Mouse (Mus musculus) forebrain, embryonic 16.5 days (tissue): ENCODE data around the gene Dyrk2. TPM values are rescaled to one million over a fixed set of nuclear protein-coding genes. Genes with fewer than 3 reads are reported as not detected.

Experiments
- ATAC-seq: fragments of 200-750 bp; cut with Nextera tagmentation; 2 replicates; pipeline ENCODE4 v1.8.0; 2017; ENCODE audit warnings: mild to moderate bottlenecking, moderate library complexity
- H3K27ac ChIP-seq: fragments of 300-500 bp; sonication (generic); 2 replicates; pipeline ENCODE4 v1.5.1; 2014; ENCODE audit warnings: low read length, control low read depth
- H3K27me3 ChIP-seq: fragments of 300-500 bp; sonication (generic); replicated peaks from 2 replicates; pipeline ENCODE4 v1.6.1; 2014; ENCODE audit warnings: low read length; ENCODE audit not compliant: control insufficient read depth, insufficient read depth
- H3K36me3 ChIP-seq: fragments of 300-500 bp; sonication (generic); 2 replicates; pipeline ENCODE4 v1.6.1; 2014; ENCODE audit not compliant: control insufficient read depth, insufficient read depth
- H3K4me1 ChIP-seq: fragments of 300-500 bp; sonication (generic); replicated peaks from 2 replicates; pipeline ENCODE4 v1.6.1; 2014; ENCODE audit warnings: low read length; ENCODE audit not compliant: control insufficient read depth, insufficient read depth
- H3K4me2 ChIP-seq: fragments of 300-500 bp; sonication (generic); 2 replicates; pipeline ENCODE4 v1.6.1; 2014; ENCODE audit warnings: mild to moderate bottlenecking, low read length, control low read depth
- H3K4me3 ChIP-seq: fragments of 300-500 bp; sonication (generic); replicated peaks from 2 replicates; pipeline ENCODE4 v1.5.1; 2014; ENCODE audit warnings: mild to moderate bottlenecking, low read length, control low read depth
- H3K9ac ChIP-seq: fragments of 300-500 bp; sonication (generic); replicated peaks from 2 replicates; pipeline ENCODE4 v1.6.1; 2014; ENCODE audit warnings: low read depth, low read length, control low read depth
- H3K9me3 ChIP-seq: fragments of 300-500 bp; sonication (generic); 2 replicates; pipeline ENCODE4 v1.6.1; 2016; ENCODE audit warnings: low read length; ENCODE audit not compliant: control insufficient read depth
- WGBS: fragments of 180-500 bp; shearing (Covaris S2); extraction: QIAGEN DNeasy Blood & Tissue Kit; methylation state at CpG from one replicate; pipeline ENCODE4 v1.1.7; 2014; 5-methylcytosine and 5-hydroxymethylcytosine counted together
- polyA plus RNA-seq: library from polyadenylated mRNA; unstranded; fragments of >200 nt; fragmentation: Nextera tagmentation; extraction: Ambion mirVana; gene quantifications from 2 replicates; pipeline ENCODE4 v1.2.1, GENCODE M21; 2015

Dyrk2 gene
- polyA plus RNA-seq = 16.4 and 17.6 TPM in 2 replicates

- 5% methylated on average over 16 of the region's 16 CpGs for WGBS
Observed at GRCm38 (mm10) chr10:118870201-118870980, at the start of gene Dyrk2. Dyrk2 (minus strand) TSS chr10:118870209.

GRCm38 (mm10) chr10:118902625-118903024 is 32.6 kb upstream of the Dyrk2 start:
- no peak overlapping the region for H3K4me3 ChIP-seq
- WGBS = 33% methylated on average over 10 of the region's 10 CpGs
- H3K4me1 ChIP-seq = 0 out of 2 replicates have a peak, but pooled peaks cover 6% of the 10 kb centered on the region
- H3K9ac ChIP-seq = no peak overlapping the region
- no peak overlapping the region for H3K4me2 ChIP-seq
- no peaks in the 10 kb centered on the region for H3K27me3 ChIP-seq
- peak overlapping the region; percentile 47; the same call in 1 of the 2 replicates for H3K27ac ChIP-seq
- H3K9me3 ChIP-seq = no peaks in the 10 kb centered on the region
- peak; percentile 75 for ATAC-seq
- H3K36me3 ChIP-seq = no peaks in the 10 kb centered on the region

More at GRCm38 (mm10) chr10:118870201-118870980, at the start of gene Dyrk2:
- Histone ChIP-seq H3K9ac (peak within 1 kb of the TSS; percentile 99), H3K4me1 (peaks cover 30% of the 10 kb centered on the region), H3K27me3 (no peaks in the 10 kb centered on the region), H3K36me3 (no peaks in the 10 kb centered on the region; the same call in 1 of the 2 replicates), H3K4me3 (peak within 1 kb of the TSS; percentile 94), H3K9me3 (peaks cover 3% of the 10 kb centered on the region; the same call in 1 of the 2 replicates), H3K4me2 (peak within 1 kb of the TSS; percentile 98), H3K27ac (peak within 1 kb of the TSS; percentile 93)
- ATAC-seq = no peak

- Histone ChIP-seq H3K4me3 (no peak overlapping the region), H3K27me3 (no peaks in the 10 kb centered on the region), H3K36me3 (no peaks in the 10 kb centered on the region), H3K4me2 (no peak overlapping the region), H3K9ac (no peak overlapping the region), H3K4me1 (no peaks in the 10 kb centered on the region), H3K27ac (no peak overlapping the region), H3K9me3 (no peaks in the 10 kb centered on the region)
- 95% methylated on average over 3 of the region's 3 CpGs for WGBS
- ATAC-seq = no peak
Observed at GRCm38 (mm10) chr10:118893645-118894044, 23.6 kb upstream of the Dyrk2 start.

- no peak for ATAC-seq
- H3K36me3 ChIP-seq = no peaks in the 10 kb centered on the region
- no peaks in the 10 kb centered on the region for H3K27me3 ChIP-seq
- H3K4me2 ChIP-seq = no peak overlapping the region
- H3K4me3 ChIP-seq = no peak overlapping the region
- no peak overlapping the region for H3K9ac ChIP-seq
- 100% methylated on average over 2 of the region's 2 CpGs for WGBS
- H3K27ac ChIP-seq = no peak overlapping the region
- no peaks in the 10 kb centered on the region for H3K4me1 ChIP-seq
- no peaks in the 10 kb centered on the region for H3K9me3 ChIP-seq
Observed at GRCm38 (mm10) chr10:118884126-118884525, 14.1 kb upstream of the Dyrk2 start.

GRCm38 (mm10) chr10:118883317-118883716 is 13.3 kb upstream of the Dyrk2 start:
- no peak overlapping the region for H3K4me3 ChIP-seq
- H3K27me3 ChIP-seq = no peaks in the 10 kb centered on the region
- no peak overlapping the region for H3K4me2 ChIP-seq
- no peaks in the 10 kb centered on the region for H3K4me1 ChIP-seq
- H3K27ac ChIP-seq = no peak overlapping the region
- 94% methylated on average over 11 of the region's 11 CpGs for WGBS
- no peaks in the 10 kb centered on the region for H3K36me3 ChIP-seq
- no peaks in the 10 kb centered on the region for H3K9me3 ChIP-seq
- H3K9ac ChIP-seq = no peak overlapping the region
- no peak for ATAC-seq

GRCm38 (mm10) chr10:118882258-118882885 is 12.4 kb upstream of the Dyrk2 start:
- Histone ChIP-seq H3K9ac (no peak overlapping the region), H3K4me3 (no peak overlapping the region), H3K36me3 (no peaks in the 10 kb centered on the region), H3K27me3 (no peaks in the 10 kb centered on the region), H3K9me3 (no peaks in the 10 kb centered on the region), H3K27ac (no peak overlapping the region), H3K4me2 (no peak overlapping the region), H3K4me1 (no peaks in the 10 kb centered on the region)
- ATAC-seq = no peak
- WGBS = 92% methylated on average over 12 of the region's 12 CpGs

- H3K9ac ChIP-seq = no peak overlapping the region
- no peak for ATAC-seq
- H3K27me3 ChIP-seq = no peaks in the 10 kb centered on the region
- 82% methylated on average over 2 of the region's 2 CpGs for WGBS
- no peaks in the 10 kb centered on the region for H3K9me3 ChIP-seq
- H3K36me3 ChIP-seq = no peaks in the 10 kb centered on the region
- no peak overlapping the region for H3K27ac ChIP-seq
- no peak overlapping the region for H3K4me2 ChIP-seq
- H3K4me1 ChIP-seq = no peaks in the 10 kb centered on the region
- no peak overlapping the region for H3K4me3 ChIP-seq
Observed at GRCm38 (mm10) chr10:118880776-118881175, 10.8 kb upstream of the Dyrk2 start.

GRCm38 (mm10) chr10:118872196-118872595 is 2.2 kb upstream of the Dyrk2 start:
- peaks cover 14% of the 10 kb centered on the region for H3K4me1 ChIP-seq
- H3K27ac ChIP-seq = no peak overlapping the region
- no peaks in the 10 kb centered on the region for H3K36me3 ChIP-seq
- ATAC-seq = no peak
- H3K4me3 ChIP-seq = no peak overlapping the region
- no peaks in the 10 kb centered on the region for H3K27me3 ChIP-seq
- 100% methylated on average over 2 of the region's 2 CpGs for WGBS
- peaks cover 3% of the 10 kb centered on the region; the same call in 1 of the 2 replicates for H3K9me3 ChIP-seq
- H3K4me2 ChIP-seq = no peak overlapping the region
- no peak overlapping the region for H3K9ac ChIP-seq

- Histone ChIP-seq H3K4me1 (peaks cover 34% of the 10 kb centered on the region), H3K9ac (peak overlapping the region; percentile 99), H3K36me3 (no peaks in the 10 kb centered on the region; the same call in 1 of the 2 replicates), H3K27ac (peak overlapping the region; percentile 93), H3K9me3 (no peaks in the 10 kb centered on the region; the same call in 1 of the 2 replicates), H3K4me3 (peak overlapping the region; percentile 94), H3K4me2 (peak overlapping the region; percentile 98), H3K27me3 (no peaks in the 10 kb centered on the region)
- WGBS = under 1% methylated on average over 16 of the region's 16 CpGs
- ATAC-seq = peak; percentile 61
Observed at GRCm38 (mm10) chr10:118869591-118870001, 413 bp downstream of the Dyrk2 start.
